Mouse (Mus musculus) Patski (cell line): ENCODE measurements around the gene Dnajc2. TPM values are rescaled to one million over a fixed set of nuclear protein-coding genes. Genes with fewer than 3 reads are reported as not detected.
"Not testable (repeated sequence)": the region's sequence is repeated elsewhere in the genome, so short reads cannot be mapped to it uniquely, and the experiment has no call there.

Experiments
- ATAC-seq: fragments of 100-300 bp; one replicate; pipeline ENCODE4 v1.8.0; 2021
- CTCF ChIA-PET: fragments of 350-600 bp; sonication (Branson Sonifier 250); formaldehyde crosslinking; loops from one replicate; lab custom pipeline; 2022; ENCODE audit warnings: inconsistent platforms; lab: Charles Lee
- POLR2A ChIA-PET: fragments of 350-600 bp; sonication (Branson Sonifier 250); formaldehyde crosslinking; loops from one replicate; lab custom pipeline; 2022; ENCODE audit warnings: antibody characterized with exemption, inconsistent platforms; lab: Charles Lee
- DNase-seq: peaks from one replicate; pipeline ENCODE4 v3.0.0-alpha.2; 2011; ENCODE audit warnings: low read depth, low spot score
- H3K27me3 ChIP-seq: fragments of 371-371 bp; one replicate; pipeline ENCODE4 v1.5.1; 2021
- CTCF ChIP-seq: fragments of 100-300 bp; IDR thresholded peaks from one replicate; pipeline ENCODE4 v1.5.1; 2021
- in situ Hi-C: fragments of 300-500 bp; cut with MboI; formaldehyde crosslinking; loops from 3 replicates; pipeline ENCODE4 v1.11.1; 2018; ENCODE audit warnings: low pct_unique_long_range_greater_than_20kb, mixed read lengths
- polyA plus RNA-seq: library from polyadenylated mRNA; unstranded; gene quantifications from one replicate; pipeline ENCODE4 v1.2.3, GENCODE M21; 2021

Dnajc2 gene
- polyA plus RNA-seq, 1 experiment from 2014 or later, result 67.5 TPM

GRCm38 (mm10) chr5:21732177-21732911, 52.7 kb downstream of the Dnajc2 start:
- ChIA-PET CTCF (interaction anchor here (0.6 to 2.9 kb wide), 9 partner anchors 9 to 80 kb away, joined by 3 to 9 read pairs (median 4); partner anchors contain the start of gene Napepld), POLR2A (interaction anchor here (0.8 to 1.6 kb wide), 3 partner anchors 20 to 31 kb away, joined by 3 to 7 read pairs (median 4); partner anchors contain the start of gene Napepld)
- no peak for TF ChIP-seq CTCF
- ATAC-seq, result peak; percentile 46
- in situ Hi-C loops, result no loop called here
- H3K27me3 ChIP-seq, result no peaks in the 10 kb centered on the region
- no peak for DNase-seq

GRCm38 (mm10) chr5:21729107-21729506, 55.9 kb downstream of the Dnajc2 start:
- in situ Hi-C loops, result no loop called here
- POLR2A ChIA-PET, result no interaction called here
- TF ChIP-seq CTCF, result no peak
- H3K27me3 ChIP-seq, result no peaks in the 10 kb centered on the region
- ATAC-seq (no peak), DNase-seq (no peak)
- CTCF ChIA-PET, result no interaction called here

GRCm38 (mm10) chr5:21724872-21725271, 60.2 kb downstream of the Dnajc2 start:
- H3K27me3 ChIP-seq, result no peaks in the 10 kb centered on the region
- DNase-seq, result no peak
- ChIA-PET POLR2A (no interaction called here), CTCF (no interaction called here)
- in situ Hi-C loops, result no loop called here
- no peak for ATAC-seq
- no peak for TF ChIP-seq CTCF

GRCm38 (mm10) chr5:21724427-21724826, 60.6 kb downstream of the Dnajc2 start:
- ATAC-seq, result no peak
- ChIA-PET CTCF (interaction anchor here (2.2 kb wide), 1 partner anchor 9 kb away, joined by 9 read pairs; no protein-coding TSS in a partner anchor), POLR2A (no interaction called here)
- DNase-seq, result no peak
- no peaks in the 10 kb centered on the region for H3K27me3 ChIP-seq
- TF ChIP-seq CTCF, result no peak
- in situ Hi-C loops, result no loop called here

GRCm38 (mm10) chr5:21719209-21719608, 65.8 kb downstream of the Dnajc2 start:
- TF ChIP-seq CTCF, result no peak
- DNase-seq (no peak), ATAC-seq (no peak)
- POLR2A ChIA-PET, result no interaction called here
- CTCF ChIA-PET, result no interaction called here
- in situ Hi-C loops, result no loop called here
- H3K27me3 ChIP-seq, result no peaks in the 10 kb centered on the region

GRCm38 (mm10) chr5:21718546-21718945, 66.5 kb downstream of the Dnajc2 start:
- H3K27me3 ChIP-seq, result no peaks in the 10 kb centered on the region
- no peak for TF ChIP-seq CTCF
- in situ Hi-C loops, result no loop called here
- ChIA-PET POLR2A (no interaction called here), CTCF (no interaction called here)
- DNase-seq, result no peak
- ATAC-seq, result no peak

- TF ChIP-seq CTCF, result no peak
- no peak for ATAC-seq
- ChIA-PET CTCF (no interaction called here), POLR2A (no interaction called here)
- in situ Hi-C loops, result no loop called here
- no peaks in the 10 kb centered on the region for H3K27me3 ChIP-seq
- DNase-seq, result no peak
Observed at GRCm38 (mm10) chr5:21717165-21717715, 67.8 kb downstream of the Dnajc2 start.

- POLR2A ChIA-PET, result no interaction called here
- ATAC-seq, result no peak
- DNase-seq, result no peak
- no peak for TF ChIP-seq CTCF
- in situ Hi-C loops, result no loop called here
- peaks cover 6% of the 10 kb centered on the region for H3K27me3 ChIP-seq
- CTCF ChIA-PET, result interaction anchor here (1.3 to 1.7 kb wide), 2 partner anchors 8 to 9 kb away, joined by 3 read pairs; no protein-coding TSS in a partner anchor
Observed at GRCm38 (mm10) chr5:21714447-21714846, 70.6 kb downstream of the Dnajc2 start.

GRCm38 (mm10) chr5:21712127-21712715, 72.8 kb downstream of the Dnajc2 start:
- H3K27me3 ChIP-seq, result peaks cover 6% of the 10 kb centered on the region
- TF ChIP-seq CTCF, result no peak
- in situ Hi-C loops, result no loop called here
- ChIA-PET POLR2A (interaction anchor here (1.0 kb wide), 1 partner anchor 20 kb away, joined by 3 read pairs; no protein-coding TSS in a partner anchor), CTCF (interaction anchor here (1.9 kb wide), 1 partner anchor 9 kb away, joined by 10 read pairs; no protein-coding TSS in a partner anchor)
- no peak for ATAC-seq
- DNase-seq, result no peak

- DNase-seq, ATAC-seq, in situ Hi-C loops, CTCF ChIA-PET, H3K27me3 ChIP-seq: not testable (repeated sequence)
- POLR2A ChIA-PET, result interaction anchor here (0.6 kb wide), 1 partner anchor 17 kb away, joined by 4 read pairs; no protein-coding TSS in a partner anchor
Observed at GRCm38 (mm10) chr5:21708011-21708410, 77.0 kb downstream of the Dnajc2 start.

Other genes with a start within 250 kb of the Dnajc2 start
- not detected for gene Lrrc17, start 241.7 kb downstream of the Dnajc2 start, polyA plus RNA-seq
- 0.15 TPM for gene Fbxl13, start 139.6 kb downstream of the Dnajc2 start, polyA plus RNA-seq
- gene Armc10, start 139.4 kb downstream of the Dnajc2 start, polyA plus RNA-seq, result 42.2 TPM
- 5.2 TPM for gene Napepld, start 83.9 kb downstream of the Dnajc2 start, polyA plus RNA-seq
- gene Pmpcb, start 48.1 kb downstream of the Dnajc2 start, polyA plus RNA-seq, result 178 TPM
- 173 TPM for gene Psmc2, start within 50 bp of the Dnajc2 start, polyA plus RNA-seq
- gene Slc26a5, start 80.4 kb upstream of the Dnajc2 start, polyA plus RNA-seq, result not detected